Mouse (Mus musculus): ENCODE data around the gene Ccdc113.

GRCm38 (mm10) chr8:95549871-95550829 is 16.3 kb downstream of the Ccdc113 start:
- TF ChIP-seq TAL1 (IDR thresholded peaks at IDR 0.05; ENCODE audit: low read length) (no peak), GATA1 (IDR thresholded peaks at IDR 0.05; ENCODE audit: low read length) (no peak)
